Mouse (Mus musculus): ENCODE results near the gene Rdh11. TPM values are rescaled to one million over a fixed set of nuclear protein-coding genes. Genes with fewer than 3 reads are reported as not detected.
A peak's percentile ranks its signal among the peaks of the same experiment; 100 is the strongest.
"Not testable (repeated sequence)": the region's sequence is repeated elsewhere in the genome, so short reads cannot be mapped to it uniquely, and the experiment has no call there.

Gene Rdh11
- polyA plus RNA-seq, 1 experiment from 2014 or later = 41.1 TPM

GRCm38 (mm10) chr12:79190931-79191673 is 991 bp downstream of the Rdh11 start:
- Histone ChIP-seq H3K27ac (ENCODE audit: low read depth, low read length) (peak overlapping the region; percentile 78), H3K4me3 (ENCODE audit: low read length) (peak overlapping the region; percentile 51), H3K4me1 (ENCODE audit: control insufficient read depth, insufficient read depth, low read depth, low read length) (peaks cover 17% of the 10 kb centered on the region), H3K36me3 (ENCODE audit: control insufficient read depth, insufficient read depth, low read length) (peaks cover 3% of the 10 kb centered on the region; the same call in 1 of the 2 replicates), H3K4me2 (ENCODE audit: low read length) (peak overlapping the region; percentile 58), H3K9ac (ENCODE audit: low read depth, low read length) (peak overlapping the region; percentile 60), H3K27me3 (replicated peaks; ENCODE audit: control insufficient read depth, insufficient read depth, low read length) (no peaks in the 10 kb centered on the region), H3K9me3 (ENCODE audit: control insufficient read depth, low read length) (no peaks in the 10 kb centered on the region)
- ATAC-seq = peak; percentile 97
- WGBS = under 1% methylated on average over 18 of the region's 18 CpGs

- not testable (repeated sequence) for H3K27ac ChIP-seq (ENCODE audit: low read depth, low read length); H3K4me2 ChIP-seq (ENCODE audit: low read length); H3K27me3 ChIP-seq (replicated peaks; ENCODE audit: control insufficient read depth, insufficient read depth, low read length); H3K4me3 ChIP-seq (ENCODE audit: low read length); H3K9ac ChIP-seq (ENCODE audit: low read depth, low read length); ATAC-seq; H3K9me3 ChIP-seq (ENCODE audit: control insufficient read depth, low read length)
- 96% methylated on average over 6 of the region's 6 CpGs for WGBS
- peaks cover 12% of the 10 kb centered on the region for H3K4me1 ChIP-seq (ENCODE audit: control insufficient read depth, insufficient read depth, low read depth, low read length)
- peaks cover 34% of the 10 kb centered on the region for H3K36me3 ChIP-seq (ENCODE audit: control insufficient read depth, insufficient read depth, low read length)
These were observed 6.9 kb downstream of the Rdh11 start for GRCm38 (mm10) chr12:79185160-79185559.

- Histone ChIP-seq H3K27me3 (replicated peaks; ENCODE audit: control insufficient read depth, insufficient read depth, low read length) (no peaks in the 10 kb centered on the region), H3K4me3 (ENCODE audit: low read length) (no peak overlapping the region), H3K27ac (ENCODE audit: low read depth, low read length) (no peak overlapping the region), H3K9me3 (ENCODE audit: control insufficient read depth, low read length) (no peaks in the 10 kb centered on the region), H3K4me1 (ENCODE audit: control insufficient read depth, insufficient read depth, low read depth, low read length) (peaks cover 6% of the 10 kb centered on the region), H3K4me2 (ENCODE audit: low read length) (no peak overlapping the region), H3K36me3 (ENCODE audit: control insufficient read depth, insufficient read depth, low read length) (peaks cover 8% of the 10 kb centered on the region; the same call in 1 of the 2 replicates), H3K9ac (ENCODE audit: low read depth, low read length) (no peak overlapping the region)
- ATAC-seq = no peak
- 88% methylated on average over 5 of the region's 5 CpGs for WGBS
These were observed 16.1 kb downstream of the Rdh11 start for GRCm38 (mm10) chr12:79175998-79176397.

- no peak overlapping the region for H3K4me2 ChIP-seq (ENCODE audit: low read length)
These were observed 18.4 kb downstream of the Rdh11 start for GRCm38 (mm10) chr12:79173721-79174120.

GRCm38 (mm10) chr12:79172019-79172941 is 19.8 kb downstream of the Rdh11 start, which contains the start of gene Vti1b:
Gene Vti1b, minus strand, starts transcription at chr12:79172667.
- peak; percentile 99 for ATAC-seq
- Histone ChIP-seq H3K4me3 (ENCODE audit: low read length) (peak within 1 kb of the TSS; percentile 86), H3K9me3 (ENCODE audit: control insufficient read depth, low read length) (no peaks in the 10 kb centered on the region), H3K27ac (ENCODE audit: low read depth, low read length) (peak within 1 kb of the TSS; percentile 97), H3K36me3 (ENCODE audit: control insufficient read depth, insufficient read depth, low read length) (peaks cover 8% of the 10 kb centered on the region; the same call in 1 of the 2 replicates), H3K9ac (ENCODE audit: low read depth, low read length) (peak within 1 kb of the TSS; percentile 90), H3K4me1 (ENCODE audit: control insufficient read depth, insufficient read depth, low read depth, low read length) (peaks cover 10% of the 10 kb centered on the region), H3K27me3 (replicated peaks; ENCODE audit: control insufficient read depth, insufficient read depth, low read length) (no peaks in the 10 kb centered on the region), H3K4me2 (ENCODE audit: low read length) (peak within 1 kb of the TSS; percentile 72)
- under 1% methylated on average over 49 of the region's 73 CpGs for WGBS

More at GRCm38 (mm10) chr12:79173721-79174120, 18.4 kb downstream of the Rdh11 start:
- Histone ChIP-seq H3K27ac (ENCODE audit: low read depth, low read length) (no peak overlapping the region), H3K9ac (ENCODE audit: low read depth, low read length) (no peak overlapping the region), H3K9me3 (ENCODE audit: control insufficient read depth, low read length) (no peaks in the 10 kb centered on the region), H3K27me3 (replicated peaks; ENCODE audit: control insufficient read depth, insufficient read depth, low read length) (no peaks in the 10 kb centered on the region), H3K36me3 (ENCODE audit: control insufficient read depth, insufficient read depth, low read length) (peaks cover 8% of the 10 kb centered on the region; the same call in 1 of the 2 replicates), H3K4me3 (ENCODE audit: low read length) (no peak overlapping the region), H3K4me1 (ENCODE audit: control insufficient read depth, insufficient read depth, low read depth, low read length) (peaks cover 10% of the 10 kb centered on the region)
- ATAC-seq = no peak
- 87% methylated on average over 5 of the region's 5 CpGs for WGBS

GRCm38 (mm10) chr12:79171269-79171995 is 20.7 kb downstream of the Rdh11 start:
- H3K9ac ChIP-seq (ENCODE audit: low read depth, low read length) = peak overlapping the region; percentile 90
- no peaks in the 10 kb centered on the region for H3K9me3 ChIP-seq (ENCODE audit: control insufficient read depth, low read length)
- peak overlapping the region; percentile 86 for H3K4me3 ChIP-seq (ENCODE audit: low read length)
- peak overlapping the region; percentile 72 for H3K4me2 ChIP-seq (ENCODE audit: low read length)
- 31% methylated on average over 12 of the region's 12 CpGs for WGBS
- peak overlapping the region; percentile 97; the same call in 1 of the 2 replicates for H3K27ac ChIP-seq (ENCODE audit: low read depth, low read length)
- H3K4me1 ChIP-seq (ENCODE audit: control insufficient read depth, insufficient read depth, low read depth, low read length) = peaks cover 10% of the 10 kb centered on the region
- peaks cover 8% of the 10 kb centered on the region; the same call in 1 of the 2 replicates for H3K36me3 ChIP-seq (ENCODE audit: control insufficient read depth, insufficient read depth, low read length)
- ATAC-seq = no peak
- H3K27me3 ChIP-seq (replicated peaks; ENCODE audit: control insufficient read depth, insufficient read depth, low read length) = no peaks in the 10 kb centered on the region

- WGBS = 72% methylated on average over 3 of the region's 3 CpGs
- H3K36me3 ChIP-seq (ENCODE audit: control insufficient read depth, insufficient read depth, low read length) = 0 out of 2 replicates have a peak, but pooled peaks cover 3% of the 10 kb centered on the region
- H3K4me3 ChIP-seq (ENCODE audit: low read length) = no peak overlapping the region
- H3K27me3 ChIP-seq (replicated peaks; ENCODE audit: control insufficient read depth, insufficient read depth, low read length) = no peaks in the 10 kb centered on the region
- no peak for ATAC-seq
- no peak overlapping the region for H3K9ac ChIP-seq (ENCODE audit: low read depth, low read length)
- H3K4me2 ChIP-seq (ENCODE audit: low read length) = no peak overlapping the region
- peaks cover 10% of the 10 kb centered on the region for H3K4me1 ChIP-seq (ENCODE audit: control insufficient read depth, insufficient read depth, low read depth, low read length)
- no peak overlapping the region for H3K27ac ChIP-seq (ENCODE audit: low read depth, low read length)
- no peaks in the 10 kb centered on the region for H3K9me3 ChIP-seq (ENCODE audit: control insufficient read depth, low read length)
These were observed 21.7 kb downstream of the Rdh11 start for GRCm38 (mm10) chr12:79170421-79170820.

- 0 out of 2 replicates have a peak, but pooled peaks cover 8% of the 10 kb centered on the region for H3K36me3 ChIP-seq (ENCODE audit: control insufficient read depth, insufficient read depth, low read length)
- no peak overlapping the region for H3K4me3 ChIP-seq (ENCODE audit: low read length)
- H3K27ac ChIP-seq (ENCODE audit: low read depth, low read length) = no peak overlapping the region
- ATAC-seq = no peak
- no peak overlapping the region for H3K4me2 ChIP-seq (ENCODE audit: low read length)
- peaks cover 10% of the 10 kb centered on the region for H3K4me1 ChIP-seq (ENCODE audit: control insufficient read depth, insufficient read depth, low read depth, low read length)
- H3K27me3 ChIP-seq (replicated peaks; ENCODE audit: control insufficient read depth, insufficient read depth, low read length) = no peaks in the 10 kb centered on the region
- no peaks in the 10 kb centered on the region for H3K9me3 ChIP-seq (ENCODE audit: control insufficient read depth, low read length)
- H3K9ac ChIP-seq (ENCODE audit: low read depth, low read length) = no peak overlapping the region
These were observed 22.9 kb downstream of the Rdh11 start for GRCm38 (mm10) chr12:79169173-79169572.

Data from hindbrain, embryonic 16.5 days (tissue).